Mouse (Mus musculus): ENCODE measurements around the gene Vcan. TPM values are rescaled to one million over a fixed set of nuclear protein-coding genes. Genes with fewer than 3 reads are reported as not detected.

The Vcan gene
- polyA plus RNA-seq, 1 experiment from 2014 or later, result 86.7 TPM

- no peaks in the 10 kb centered on the region for H3K27me3 ChIP-seq
- ATAC-seq (ENCODE audit: low FRiP score), result no peak
- WGBS, result 6% methylated on average over 8 of the region's 8 CpGs
Observed at GRCm38 (mm10) chr13:89743201-89743600, 892 bp upstream of the Vcan start.

GRCm38 (mm10) chr13:89742686-89743200 lies 434 bp upstream of the Vcan start:
- 1% methylated on average over 15 of the region's 15 CpGs for WGBS
- ATAC-seq (ENCODE audit: low FRiP score), result no peak; the same call in 1 of the 2 replicates
- peak overlapping the region; percentile 78 for H3K9ac ChIP-seq
- peak overlapping the region; percentile 61 for H3K4me3 ChIP-seq
- H3K27me3 ChIP-seq, result no peaks in the 10 kb centered on the region
- H3K36me3 ChIP-seq, result no peaks in the 10 kb centered on the region
- H3K4me2 ChIP-seq (replicated peaks), result peak overlapping the region; percentile 96
- no peaks in the 10 kb centered on the region for H3K9me3 ChIP-seq (replicated peaks)
- peak overlapping the region; percentile 91 for H3K27ac ChIP-seq
- H3K4me1 ChIP-seq, result peaks cover 22% of the 10 kb centered on the region

More at GRCm38 (mm10) chr13:89743201-89743600, 892 bp upstream of the Vcan start:
- peaks cover 19% of the 10 kb centered on the region for H3K4me1 ChIP-seq
- H3K9ac ChIP-seq, result no peak overlapping the region
- H3K4me2 ChIP-seq (replicated peaks), result peak overlapping the region; percentile 96
- H3K27ac ChIP-seq, result no peak overlapping the region
- peak overlapping the region; percentile 61 for H3K4me3 ChIP-seq
- H3K9me3 ChIP-seq (replicated peaks), result no peaks in the 10 kb centered on the region
- no peaks in the 10 kb centered on the region for H3K36me3 ChIP-seq

DNA sequence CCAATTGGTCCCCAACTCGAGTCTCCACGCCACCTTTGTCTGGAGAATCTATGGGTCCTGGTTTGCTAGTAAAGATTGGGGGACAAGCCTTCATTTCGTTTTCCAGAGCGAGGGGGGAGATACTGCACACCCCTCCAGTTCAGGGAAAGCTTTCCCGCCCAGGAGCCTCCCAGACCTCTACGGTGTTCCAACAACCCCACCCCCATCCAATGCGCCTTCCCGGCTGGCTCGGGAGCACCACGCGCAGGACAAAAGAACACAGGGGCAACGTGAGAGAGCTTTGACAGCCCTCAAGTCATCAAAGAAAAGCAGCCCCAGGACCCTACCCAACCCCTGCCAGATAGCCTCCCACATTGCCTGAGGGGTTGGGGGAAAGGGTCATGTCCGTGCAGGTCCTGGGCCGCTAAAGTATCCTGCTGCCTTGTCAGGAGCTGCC lies 1.2 kb downstream of the Vcan start:
- no peaks in the 10 kb centered on the region for H3K36me3 ChIP-seq
- WGBS, result 0% methylated on average over 14 of the region's 14 CpGs
- H3K4me1 ChIP-seq, result peaks cover 22% of the 10 kb centered on the region
- peak; percentile 30; the same call in 1 of the 2 replicates for ATAC-seq (ENCODE audit: low FRiP score)
- peak overlapping the region; percentile 96 for H3K4me2 ChIP-seq (replicated peaks)
- H3K9me3 ChIP-seq (replicated peaks), result no peaks in the 10 kb centered on the region
- no peaks in the 10 kb centered on the region for H3K27me3 ChIP-seq
- H3K4me3 ChIP-seq, result peak overlapping the region; percentile 61
- H3K27ac ChIP-seq, result peak overlapping the region; percentile 91
- H3K9ac ChIP-seq, result peak overlapping the region; percentile 78

DNA sequence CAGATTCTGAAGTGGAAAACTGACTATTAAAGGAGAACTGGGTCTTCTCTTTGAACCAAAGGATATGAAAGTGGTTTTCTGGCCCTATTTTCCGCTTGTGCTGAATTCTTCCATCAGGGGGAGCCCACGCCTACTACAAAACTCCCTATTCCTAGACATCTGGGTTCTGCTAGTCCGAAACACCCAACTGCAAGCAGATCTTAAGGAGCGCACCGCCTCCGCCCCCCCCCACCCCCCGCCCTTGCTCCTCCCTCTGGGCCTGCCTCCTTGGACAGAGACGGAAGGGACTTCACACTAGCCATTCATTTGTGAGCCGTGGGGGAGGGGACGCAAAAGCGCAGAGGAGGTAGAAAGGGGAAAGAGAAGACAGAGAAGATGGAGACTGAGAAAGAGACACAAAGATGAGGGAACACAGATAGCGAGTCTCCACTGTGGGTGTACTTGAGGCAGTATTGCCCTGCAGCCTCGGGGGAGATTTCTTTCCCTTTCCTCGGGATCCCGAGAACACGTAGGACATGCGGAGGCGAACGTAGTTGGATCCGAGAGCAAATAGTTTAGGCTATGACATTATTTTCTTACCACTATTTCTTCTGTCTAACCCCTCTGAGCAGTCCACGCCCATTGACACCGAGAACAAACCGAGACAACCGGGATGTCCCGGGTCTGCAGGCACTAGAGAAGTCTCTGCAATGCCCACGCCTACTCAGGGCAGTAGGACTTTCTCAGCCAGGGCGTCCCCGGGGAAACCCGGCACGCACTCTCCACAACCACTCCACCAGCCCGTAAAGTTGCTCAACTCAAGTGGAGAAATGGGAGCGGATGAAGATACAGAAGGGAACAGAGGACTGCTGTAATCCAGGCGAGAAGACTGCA lies 1.8 kb downstream of the Vcan start:
- no peaks in the 10 kb centered on the region for H3K36me3 ChIP-seq
- H3K27ac ChIP-seq, result peak overlapping the region; percentile 91
- peak overlapping the region; percentile 96 for H3K4me2 ChIP-seq (replicated peaks)
- peak; percentile 89 for ATAC-seq (ENCODE audit: low FRiP score)
- no peaks in the 10 kb centered on the region for H3K27me3 ChIP-seq
- H3K4me1 ChIP-seq, result peaks cover 22% of the 10 kb centered on the region
- H3K9ac ChIP-seq, result peak overlapping the region; percentile 78
- H3K9me3 ChIP-seq (replicated peaks), result no peaks in the 10 kb centered on the region
- peak overlapping the region; percentile 61 for H3K4me3 ChIP-seq
- 1% methylated on average over 33 of the region's 33 CpGs for WGBS

- peak; percentile 38 for ATAC-seq (ENCODE audit: low FRiP score)
- Histone ChIP-seq H3K4me2 (replicated peaks) (peak overlapping the region; percentile 96), H3K4me3 (peak overlapping the region; percentile 61), H3K27ac (peak overlapping the region; percentile 91), H3K9ac (peak overlapping the region; percentile 78), H3K9me3 (replicated peaks) (no peaks in the 10 kb centered on the region), H3K36me3 (no peaks in the 10 kb centered on the region), H3K27me3 (no peaks in the 10 kb centered on the region), H3K4me1 (peaks cover 22% of the 10 kb centered on the region)
- WGBS, result under 1% methylated on average over 24 of the region's 24 CpGs
Observed at GRCm38 (mm10) chr13:89739696-89740242, 2.5 kb downstream of the Vcan start.

- Histone ChIP-seq H3K4me2 (replicated peaks) (peak overlapping the region; percentile 96), H3K9ac (peak overlapping the region; percentile 78), H3K4me3 (peak overlapping the region; percentile 61), H3K27ac (peak overlapping the region; percentile 91), H3K4me1 (peaks cover 22% of the 10 kb centered on the region), H3K27me3 (no peaks in the 10 kb centered on the region), H3K36me3 (no peaks in the 10 kb centered on the region), H3K9me3 (replicated peaks) (no peaks in the 10 kb centered on the region)
- ATAC-seq (ENCODE audit: low FRiP score), result peak; percentile 53
- WGBS, result 2% methylated on average over 31 of the region's 31 CpGs
Observed at GRCm38 (mm10) chr13:89738776-89739695, 3.3 kb downstream of the Vcan start.

DNA sequence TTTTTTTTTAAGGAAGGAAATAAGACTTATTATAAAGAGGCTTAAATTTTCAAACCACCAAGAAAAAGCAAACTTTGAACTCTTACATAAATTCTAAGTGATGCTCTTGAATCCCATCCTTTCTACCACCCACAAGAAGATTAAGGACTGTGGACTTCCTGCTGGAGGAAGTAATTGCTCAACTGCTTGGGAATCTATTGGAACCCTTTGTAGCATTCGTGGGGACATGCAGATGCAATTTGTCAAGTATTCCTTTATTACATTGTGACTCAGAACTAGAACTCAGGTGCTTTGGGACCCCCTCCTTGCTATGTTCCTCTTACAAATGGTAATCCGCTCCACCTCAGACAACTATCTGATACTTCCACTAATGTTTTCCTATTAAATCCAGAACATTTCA lies 4.0 kb downstream of the Vcan start:
- H3K9me3 ChIP-seq (replicated peaks), result no peaks in the 10 kb centered on the region
- no peak overlapping the region for H3K27ac ChIP-seq
- H3K36me3 ChIP-seq, result no peaks in the 10 kb centered on the region
- H3K4me3 ChIP-seq, result peak overlapping the region; percentile 61
- H3K4me1 ChIP-seq, result peaks cover 22% of the 10 kb centered on the region
- peak overlapping the region; percentile 96 for H3K4me2 ChIP-seq (replicated peaks)
- H3K27me3 ChIP-seq, result no peaks in the 10 kb centered on the region
- 42% methylated on average over 2 of the region's 2 CpGs for WGBS
- H3K9ac ChIP-seq, result no peak overlapping the region
- ATAC-seq (ENCODE audit: low FRiP score), result no peak

DNA sequence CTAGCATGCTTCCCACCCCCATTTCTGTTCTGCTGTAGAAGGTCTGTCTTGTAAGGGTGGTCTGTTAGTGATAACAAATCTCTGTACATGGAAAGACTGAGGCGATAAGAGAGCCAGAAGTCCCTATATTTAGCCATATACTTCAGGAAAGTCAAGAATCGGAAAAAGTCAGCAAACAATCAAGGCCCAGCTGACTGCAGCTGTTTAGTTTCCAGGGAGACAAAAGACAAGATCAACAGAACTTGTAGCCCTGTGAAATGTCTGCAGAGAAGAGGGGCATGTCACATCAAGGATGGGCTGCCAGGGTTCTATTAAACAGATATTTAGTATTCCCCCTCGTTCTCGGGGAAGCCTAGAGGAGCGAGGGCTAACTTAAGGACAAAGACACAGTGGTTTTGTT lies 7.2 kb downstream of the Vcan start:
- Histone ChIP-seq H3K9ac (no peak overlapping the region), H3K36me3 (no peaks in the 10 kb centered on the region), H3K4me3 (no peak overlapping the region), H3K27me3 (no peaks in the 10 kb centered on the region), H3K4me1 (peaks cover 10% of the 10 kb centered on the region), H3K4me2 (replicated peaks) (no peak overlapping the region), H3K27ac (no peak overlapping the region), H3K9me3 (replicated peaks) (no peaks in the 10 kb centered on the region)
- whole genome bisulfite sequencing, result 73% methylated on average over 5 of the region's 5 CpGs
- no peak for ATAC-seq (ENCODE audit: low FRiP score)

- 67% methylated on average over 2 of the region's 2 CpGs for WGBS
- ATAC-seq (ENCODE audit: low FRiP score), result no peak
- Histone ChIP-seq H3K4me1 (no peaks in the 10 kb centered on the region), H3K27ac (no peak overlapping the region), H3K9ac (no peak overlapping the region), H3K36me3 (peaks cover 24% of the 10 kb centered on the region), H3K27me3 (no peaks in the 10 kb centered on the region), H3K4me2 (replicated peaks) (no peak overlapping the region), H3K4me3 (no peak overlapping the region), H3K9me3 (replicated peaks) (no peaks in the 10 kb centered on the region)
Observed at GRCm38 (mm10) chr13:89726492-89726891, 15.8 kb downstream of the Vcan start.

- ATAC-seq (ENCODE audit: low FRiP score), result no peak
Observed at GRCm38 (mm10) chr13:89720497-89720896, 21.8 kb downstream of the Vcan start.

GRCm38 (mm10) chr13:89709497-89710201 lies 32.7 kb downstream of the Vcan start:
- Histone ChIP-seq H3K27ac (no peak overlapping the region), H3K4me1 (no peaks in the 10 kb centered on the region)
- 93% methylated on average over 4 of the region's 4 CpGs for WGBS

More at GRCm38 (mm10) chr13:89720497-89720896, 21.8 kb downstream of the Vcan start:
- no peaks in the 10 kb centered on the region for H3K4me1 ChIP-seq
- H3K4me2 ChIP-seq (replicated peaks), result no peak overlapping the region
- no peaks in the 10 kb centered on the region for H3K27me3 ChIP-seq
- no peak overlapping the region for H3K27ac ChIP-seq
- no peak overlapping the region for H3K9ac ChIP-seq
- H3K4me3 ChIP-seq, result no peak overlapping the region
- peaks cover 34% of the 10 kb centered on the region for H3K36me3 ChIP-seq
- no peaks in the 10 kb centered on the region for H3K9me3 ChIP-seq (replicated peaks)
- 53% methylated on average over 3 of the region's 3 CpGs for WGBS

More at GRCm38 (mm10) chr13:89709497-89710201, 32.7 kb downstream of the Vcan start:
- H3K4me3 ChIP-seq, result no peak overlapping the region
- no peak overlapping the region for H3K9ac ChIP-seq
- peaks cover 18% of the 10 kb centered on the region for H3K36me3 ChIP-seq
- H3K27me3 ChIP-seq, result no peaks in the 10 kb centered on the region
- no peak for ATAC-seq (ENCODE audit: low FRiP score)
- H3K4me2 ChIP-seq (replicated peaks), result no peak overlapping the region
- H3K9me3 ChIP-seq (replicated peaks), result no peaks in the 10 kb centered on the region
